Comparison of ENCODE assay signal across 8 mouse cellular contexts in genomic region chr5:104507829-104508194, GRCm38 (mm10). TPM values are rescaled to one million over a fixed set of nuclear protein-coding genes. Genes with fewer than 3 reads are reported as not detected.
DNase-seq lines count a peak whose midpoint lies in the region; ATAC-seq and TF ChIP-seq lines count a peak whose summit lies in the region.

No protein-coding gene starts in this region.

- ATAC-seq in heart, embryonic 16.5 days (replicated peaks; ENCODE audit: extremely low read depth, insufficient read depth, low FRiP score) = peak; percentile 2; the same call in 1 of the 2 replicates
- peak; percentile 13; the same call in 1 of the 2 replicates for ATAC-seq in hindbrain, embryonic 12.5 days (ENCODE audit: low FRiP score)
- ATAC-seq in midbrain, embryonic 11.5 days (ENCODE audit: low FRiP score) = peak; percentile 28
- no peak for ATAC-seq in frontal cortex, adult (ENCODE audit: low TSS enrichment)

- 0 out of 2 replicates have a peak overlapping the region, but pooled peaks have one; percentile 39 for H3K27ac ChIP-seq in heart, embryonic 16.5 days (ENCODE audit: low read length)
- no peak overlapping the region for H3K27ac ChIP-seq in bone marrow macrophage, adult 2 months (ENCODE audit: insufficient read depth, low read depth, low read length)
- 0 out of 2 replicates have a peak overlapping the region, but pooled peaks have one; percentile 52 for H3K27ac ChIP-seq in hindbrain, embryonic 12.5 days
- H3K27ac ChIP-seq in midbrain, embryonic 11.5 days (ENCODE audit: low read depth, low read length) = no peak overlapping the region

- no peaks in the 10 kb centered on the region for H3K27me3 ChIP-seq in heart, embryonic 16.5 days (ENCODE audit: control insufficient read depth, insufficient read depth, low read length)
- H3K27me3 ChIP-seq in hindbrain, embryonic 12.5 days = no peaks in the 10 kb centered on the region
- H3K27me3 ChIP-seq in midbrain, embryonic 11.5 days (ENCODE audit: control insufficient read depth, insufficient read depth, low read length) = no peaks in the 10 kb centered on the region

- peak overlapping the region; percentile 95 for H3K4me3 ChIP-seq in heart, embryonic 16.5 days (ENCODE audit: low read length)
- peak overlapping the region; percentile 99 for H3K4me3 ChIP-seq in bone marrow macrophage, adult 2 months (ENCODE audit: insufficient read depth, low read length)
- H3K4me3 ChIP-seq in hindbrain, embryonic 12.5 days = peak overlapping the region; percentile 89
- peak overlapping the region; percentile 76; the same call in 1 of the 2 replicates for H3K4me3 ChIP-seq in midbrain, embryonic 11.5 days (ENCODE audit: low read depth, low read length)

- no peaks in the 10 kb centered on the region for H3K9me3 ChIP-seq in heart, embryonic 16.5 days (replicated peaks; ENCODE audit: control insufficient read depth, low read length)
- H3K9me3 ChIP-seq in hindbrain, embryonic 12.5 days (replicated peaks) = 0 out of 2 replicates have a peak, but pooled peaks cover 5% of the 10 kb centered on the region
- H3K9me3 ChIP-seq in midbrain, embryonic 11.5 days (ENCODE audit: control insufficient read depth, low read length) = no peaks in the 10 kb centered on the region; the same call in 1 of the 2 replicates

- peaks cover 11% of the 10 kb centered on the region for H3K4me1 ChIP-seq in heart, embryonic 16.5 days (ENCODE audit: control insufficient read depth, insufficient read depth, low read length)
- H3K4me1 ChIP-seq in bone marrow macrophage, adult 2 months (ENCODE audit: control insufficient read depth, insufficient read depth, low read length) = no peaks in the 10 kb centered on the region; the same call in 1 of the 2 replicates
- peaks cover 9% of the 10 kb centered on the region for H3K4me1 ChIP-seq in hindbrain, embryonic 12.5 days
- H3K4me1 ChIP-seq in midbrain, embryonic 11.5 days (ENCODE audit: control insufficient read depth, insufficient read depth, low read length) = peaks cover 7% of the 10 kb centered on the region

- H3K4me2 ChIP-seq in heart, embryonic 16.5 days (ENCODE audit: low read depth, low read length) = peak overlapping the region; percentile 86
- H3K4me2 ChIP-seq in hindbrain, embryonic 12.5 days (replicated peaks) = peak overlapping the region; percentile 59
- peak overlapping the region; percentile 26; the same call in 1 of the 2 replicates for H3K4me2 ChIP-seq in midbrain, embryonic 11.5 days

- DNase-seq in heart, adult 18-20 months = no peak
- no peak for DNase-seq in midbrain, embryonic 11.5 days (ENCODE audit: low spot score, missing footprints)
- no peak for DNase-seq in right cerebral cortex, postnatal 10 days (ENCODE audit: low spot score in 2 of 2)
- no peak for DNase-seq in Muller cell, postnatal 12 days (ENCODE audit: inconsistent ontology term)

- TF ChIP-seq CTCF in bone marrow macrophage, adult 2 months (IDR thresholded peaks at IDR 0.05; ENCODE audit: low read depth, low read length) = no peak

- 0% methylated on average over 2 of the region's 2 CpGs for WGBS in heart, embryonic 16.5 days
- WGBS in hindbrain, embryonic 12.5 days = 0% methylated on average over 2 of the region's 2 CpGs
- WGBS in midbrain, embryonic 11.5 days = 0% methylated on average over 2 of the region's 2 CpGs

- peak overlapping the region; percentile 59; the same call in 1 of the 2 replicates for H3K9ac ChIP-seq in heart, embryonic 16.5 days (ENCODE audit: low read length)
- H3K9ac ChIP-seq in hindbrain, embryonic 12.5 days = peak overlapping the region; percentile 91; the same call in 1 of the 2 replicates
- no peak overlapping the region for H3K9ac ChIP-seq in midbrain, embryonic 11.5 days (ENCODE audit: low read length)

- TF ChIP-seq POLR2A in bone marrow macrophage, adult 2 months (IDR thresholded peaks at IDR 0.05; ENCODE audit: borderline replicate concordance, low read depth, low read length) = no peak

- peaks cover 16% of the 10 kb centered on the region; the same call in 1 of the 2 replicates for H3K36me3 ChIP-seq in heart, embryonic 16.5 days (ENCODE audit: control insufficient read depth, insufficient read depth)
- peaks cover 16% of the 10 kb centered on the region for H3K36me3 ChIP-seq in hindbrain, embryonic 12.5 days
- no peaks in the 10 kb centered on the region; the same call in 1 of the 2 replicates for H3K36me3 ChIP-seq in midbrain, embryonic 11.5 days (ENCODE audit: control insufficient read depth, insufficient read depth, low read length)

RNA-seq across cellular contexts. Expression of gene BC005561, which starts 0.3 kb away (rescaled TPM):
- polyA plus RNA-seq in heart, embryonic 16.5 days (2015; fragmentation: Nextera tagmentation; extraction: Ambion mirVana) = 7.4 TPM in 2 replicates
- total RNA-seq in heart, adult 18-20 months (2021) = 1 to 10 TPM; 3.4 to 4.0 TPM
- 3.7 and 3.9 TPM in 2 replicates for polyA plus RNA-seq in bone marrow macrophage, adult 2 months (2012; ENCODE audit: insufficient read depth, insufficient read length, missing spikeins)
- polyA plus RNA-seq in hindbrain, embryonic 12.5 days (2016; fragmentation: Nextera tagmentation; extraction: Ambion mirVana) = 18.1 and 19.5 TPM in 2 replicates
- polyA plus RNA-seq in midbrain, embryonic 11.5 days (2014; fragmentation: Nextera tagmentation; extraction: Ambion mirVana) = 16.6 and 17.6 TPM in 2 replicates

RNA-seq across cellular contexts. Expression of gene Pkd2, which starts 48.6 kb away (rescaled TPM):
- 7.1 and 8.5 TPM in 2 replicates for polyA plus RNA-seq in heart, embryonic 16.5 days (2015; fragmentation: Nextera tagmentation; extraction: Ambion mirVana)
- 10 to 100 TPM; 17.7 to 18.9 TPM for total RNA-seq in heart, adult 18-20 months (2021)
- 17.8 and 20.7 TPM in 2 replicates for polyA plus RNA-seq in bone marrow macrophage, adult 2 months (2012; ENCODE audit: insufficient read depth, insufficient read length, missing spikeins)
- polyA plus RNA-seq in hindbrain, embryonic 12.5 days (2016; fragmentation: Nextera tagmentation; extraction: Ambion mirVana) = 21.8 and 24.1 TPM in 2 replicates
- 10.3 and 11.2 TPM in 2 replicates for polyA plus RNA-seq in midbrain, embryonic 11.5 days (2014; fragmentation: Nextera tagmentation; extraction: Ambion mirVana)

Comparison
In these comparisons a context has a peak if more than half of its experiments do, and no peak if none do; other contexts are left out.
1. H3K27ac ChIP-seq: peak in heart, embryonic 16.5 days (single experiment) and hindbrain, embryonic 12.5 days (single experiment); none in bone marrow macrophage, adult 2 months (single experiment) and midbrain, embryonic 11.5 days (single experiment).
2. H3K4me2 ChIP-seq: peak in every context shown above with its lines; median percentile 86 in heart, embryonic 16.5 days; 59 in hindbrain, embryonic 12.5 days; 26 in midbrain, embryonic 11.5 days.
3. Peak in every context shown above with its lines, with median percentiles within 50 percentile points of each other: H3K4me3 ChIP-seq.